Mouse (Mus musculus): Measurements from ENCODE around the gene C3ar1. TPM values are rescaled to one million over a fixed set of nuclear protein-coding genes. Genes with fewer than 3 reads are reported as not detected.

C3ar1 gene
- polyA plus RNA-seq, 2 experiments, result 4.1 to 5.0 TPM

GRCm38 (mm10) chr6:122872800-122873199 is 16.8 kb upstream of the C3ar1 start:
- no peak overlapping the region for H3K27ac ChIP-seq (replicated peaks; ENCODE audit: low read depth, low read length)
- H3K9ac ChIP-seq (ENCODE audit: low read depth, low read length, severe bottlenecking), result no peak overlapping the region
- WGBS, result 95% methylated on average over 5 of the region's 5 CpGs
- no peak overlapping the region for H3K4me2 ChIP-seq (replicated peaks; ENCODE audit: low read depth, low read length, severe bottlenecking)
- no peak overlapping the region for H3K4me3 ChIP-seq (replicated peaks; ENCODE audit: low read length)
- no peaks in the 10 kb centered on the region for H3K27me3 ChIP-seq (ENCODE audit: control insufficient read depth, insufficient read depth, low read length)
- DNase-seq (ENCODE audit: low spot score) (no peak), ATAC-seq (ENCODE audit: low FRiP score, low read depth) (no peak)
- no peaks in the 10 kb centered on the region for H3K9me3 ChIP-seq (ENCODE audit: control insufficient read depth, low read length)
- TF ChIP-seq POLR2A (IDR thresholded peaks at IDR 0.05; ENCODE audit: borderline replicate concordance, extremely low read depth, insufficient read depth, insufficient read length), result no peak
- H3K36me3 ChIP-seq (ENCODE audit: control insufficient read depth, insufficient read depth, low read length), result peaks cover 10% of the 10 kb centered on the region; the same call in 1 of the 2 replicates
- peaks cover 7% of the 10 kb centered on the region for H3K4me1 ChIP-seq (ENCODE audit: control insufficient read depth, insufficient read depth, low read length)

- DNase-seq (ENCODE audit: low spot score), result no peak
- no peak for TF ChIP-seq POLR2A (IDR thresholded peaks at IDR 0.05; ENCODE audit: borderline replicate concordance, extremely low read depth, insufficient read depth, insufficient read length)
- H3K9me3 ChIP-seq (ENCODE audit: control insufficient read depth, low read length), result no peaks in the 10 kb centered on the region
Measured at GRCm38 (mm10) chr6:122869846-122870245, 13.9 kb upstream of the C3ar1 start.

GRCm38 (mm10) chr6:122867914-122868313 is 12.0 kb upstream of the C3ar1 start:
- H3K27ac ChIP-seq (replicated peaks; ENCODE audit: low read depth, low read length), result no peak overlapping the region
- no peak overlapping the region for H3K9ac ChIP-seq (ENCODE audit: low read depth, low read length, severe bottlenecking)
- no peaks in the 10 kb centered on the region for H3K4me1 ChIP-seq (ENCODE audit: control insufficient read depth, insufficient read depth, low read length)
- ATAC-seq (ENCODE audit: low FRiP score, low read depth) (no peak), DNase-seq (ENCODE audit: low spot score) (no peak)
- no peaks in the 10 kb centered on the region for H3K36me3 ChIP-seq (ENCODE audit: control insufficient read depth, insufficient read depth, low read length)
- H3K27me3 ChIP-seq (ENCODE audit: control insufficient read depth, insufficient read depth, low read length), result no peaks in the 10 kb centered on the region
- no peak overlapping the region for H3K4me2 ChIP-seq (replicated peaks; ENCODE audit: low read depth, low read length, severe bottlenecking)
- TF ChIP-seq POLR2A (IDR thresholded peaks at IDR 0.05; ENCODE audit: borderline replicate concordance, extremely low read depth, insufficient read depth, insufficient read length), result no peak
- no peak overlapping the region for H3K4me3 ChIP-seq (replicated peaks; ENCODE audit: low read length)
- 62% methylated on average over 4 of the region's 4 CpGs for WGBS
- H3K9me3 ChIP-seq (ENCODE audit: control insufficient read depth, low read length), result no peaks in the 10 kb centered on the region

More at GRCm38 (mm10) chr6:122869846-122870245, 13.9 kb upstream of the C3ar1 start:
- 77% methylated on average over 11 of the region's 11 CpGs for WGBS
- Histone ChIP-seq H3K4me2 (replicated peaks; ENCODE audit: low read depth, low read length, severe bottlenecking) (no peak overlapping the region), H3K27me3 (ENCODE audit: control insufficient read depth, insufficient read depth, low read length) (no peaks in the 10 kb centered on the region), H3K4me1 (ENCODE audit: control insufficient read depth, insufficient read depth, low read length) (no peaks in the 10 kb centered on the region), H3K9ac (ENCODE audit: low read depth, low read length, severe bottlenecking) (no peak overlapping the region), H3K4me3 (replicated peaks; ENCODE audit: low read length) (no peak overlapping the region), H3K36me3 (ENCODE audit: control insufficient read depth, insufficient read depth, low read length) (no peaks in the 10 kb centered on the region), H3K27ac (replicated peaks; ENCODE audit: low read depth, low read length) (no peak overlapping the region)
- no peak for ATAC-seq (ENCODE audit: low FRiP score, low read depth)

DNA sequence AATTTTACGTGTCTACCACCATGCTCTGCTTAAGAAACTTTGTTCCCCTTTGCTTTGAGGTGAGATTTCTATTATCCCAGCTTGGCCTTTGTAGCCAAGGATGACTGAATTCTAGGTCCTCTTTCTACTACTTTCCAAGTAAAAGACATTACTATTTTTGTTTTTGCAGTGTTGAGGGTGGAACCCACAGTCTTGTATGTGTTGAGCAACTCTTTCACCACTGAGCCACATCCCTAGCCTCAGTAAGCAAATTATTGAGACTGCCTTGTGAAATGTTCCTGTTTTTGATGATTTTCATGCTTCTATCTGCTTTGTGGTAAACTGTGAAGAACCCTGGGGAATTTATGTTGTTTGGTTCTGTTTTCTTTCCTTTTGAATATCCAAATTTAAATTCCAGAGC is 6.9 kb upstream of the C3ar1 start:
- no peak for TF ChIP-seq POLR2A (IDR thresholded peaks at IDR 0.05; ENCODE audit: borderline replicate concordance, extremely low read depth, insufficient read depth, insufficient read length)
- Histone ChIP-seq H3K4me3 (replicated peaks; ENCODE audit: low read length) (no peak overlapping the region), H3K36me3 (ENCODE audit: control insufficient read depth, insufficient read depth, low read length) (no peaks in the 10 kb centered on the region), H3K4me1 (ENCODE audit: control insufficient read depth, insufficient read depth, low read length) (no peaks in the 10 kb centered on the region), H3K9me3 (ENCODE audit: control insufficient read depth, low read length) (peaks cover 9% of the 10 kb centered on the region), H3K27me3 (ENCODE audit: control insufficient read depth, insufficient read depth, low read length) (no peaks in the 10 kb centered on the region), H3K4me2 (replicated peaks; ENCODE audit: low read depth, low read length, severe bottlenecking) (no peak overlapping the region), H3K9ac (ENCODE audit: low read depth, low read length, severe bottlenecking) (no peak overlapping the region), H3K27ac (replicated peaks; ENCODE audit: low read depth, low read length) (no peak overlapping the region)
- ATAC-seq (ENCODE audit: low FRiP score, low read depth) (no peak), DNase-seq (ENCODE audit: low spot score) (no peak)
- 93% methylated on average over 1 of the region's 1 CpGs for WGBS

- Histone ChIP-seq H3K9ac (ENCODE audit: low read depth, low read length, severe bottlenecking) (no peak overlapping the region), H3K27me3 (ENCODE audit: control insufficient read depth, insufficient read depth, low read length) (no peaks in the 10 kb centered on the region), H3K36me3 (ENCODE audit: control insufficient read depth, insufficient read depth, low read length) (no peaks in the 10 kb centered on the region), H3K4me3 (replicated peaks; ENCODE audit: low read length) (no peak overlapping the region), H3K4me2 (replicated peaks; ENCODE audit: low read depth, low read length, severe bottlenecking) (no peak overlapping the region), H3K4me1 (ENCODE audit: control insufficient read depth, insufficient read depth, low read length) (no peaks in the 10 kb centered on the region), H3K9me3 (ENCODE audit: control insufficient read depth, low read length) (peaks cover 9% of the 10 kb centered on the region), H3K27ac (replicated peaks; ENCODE audit: low read depth, low read length) (no peak overlapping the region)
- no peak for ATAC-seq (ENCODE audit: low FRiP score, low read depth)
- 71% methylated on average over 6 of the region's 6 CpGs for WGBS
- no peak for DNase-seq (ENCODE audit: low spot score)
- TF ChIP-seq POLR2A (IDR thresholded peaks at IDR 0.05; ENCODE audit: borderline replicate concordance, extremely low read depth, insufficient read depth, insufficient read length), result no peak
Measured at GRCm38 (mm10) chr6:122862434-122862833, 6.5 kb upstream of the C3ar1 start.

GRCm38 (mm10) chr6:122854552-122854951 is 1.4 kb downstream of the C3ar1 start:
- Histone ChIP-seq H3K4me3 (replicated peaks; ENCODE audit: low read length) (no peak overlapping the region), H3K4me1 (ENCODE audit: control insufficient read depth, insufficient read depth, low read length) (no peaks in the 10 kb centered on the region), H3K4me2 (replicated peaks; ENCODE audit: low read depth, low read length, severe bottlenecking) (no peak overlapping the region), H3K36me3 (ENCODE audit: control insufficient read depth, insufficient read depth, low read length) (no peaks in the 10 kb centered on the region), H3K9ac (ENCODE audit: low read depth, low read length, severe bottlenecking) (no peak overlapping the region), H3K9me3 (ENCODE audit: control insufficient read depth, low read length) (no peaks in the 10 kb centered on the region), H3K27me3 (ENCODE audit: control insufficient read depth, insufficient read depth, low read length) (no peaks in the 10 kb centered on the region), H3K27ac (replicated peaks; ENCODE audit: low read depth, low read length) (no peak overlapping the region)
- no peak for TF ChIP-seq POLR2A (IDR thresholded peaks at IDR 0.05; ENCODE audit: borderline replicate concordance, extremely low read depth, insufficient read depth, insufficient read length)
- DNase-seq (ENCODE audit: low spot score) (no peak), ATAC-seq (ENCODE audit: low FRiP score, low read depth) (no peak)
- WGBS, result 69% methylated on average over 12 of the region's 12 CpGs
